Mouse (Mus musculus): ENCODE results near the gene Ppp1r3e.

GRCm38 (mm10) chr14:54823716-54824115 is 53.6 kb downstream of the Ppp1r3e start:
- TF ChIP-seq CTCF (conservative IDR thresholded peaks at IDR 0.05; ENCODE audit: low read length) = no peak
- no peak for TF ChIP-seq POU5F1 (IDR thresholded peaks at IDR 0.05; ENCODE audit: borderline replicate concordance, low read length)

All from E14TG2a.4 (cell line).